11 mouse cellular contexts compared by ENCODE assay signal in the genomic region with DNA sequence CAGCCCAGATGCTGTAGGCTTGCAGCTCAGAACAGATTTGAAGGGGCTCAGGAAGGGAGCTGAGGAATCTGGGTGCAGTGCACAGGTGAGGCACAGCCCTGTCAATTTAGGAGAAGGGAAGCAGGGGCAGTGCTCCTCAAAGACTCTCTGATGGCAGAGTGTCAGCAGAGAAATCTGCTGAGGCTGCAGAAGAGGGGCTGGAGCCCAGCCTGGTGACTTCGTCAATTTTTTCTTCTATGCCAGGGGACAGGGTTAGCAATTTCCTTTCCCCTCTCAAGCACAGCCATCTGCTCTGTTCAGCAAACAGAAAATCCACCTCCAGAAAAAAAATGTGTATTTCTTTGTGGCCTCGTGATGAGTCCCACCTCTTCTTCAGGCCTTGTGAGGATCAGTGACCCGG.
"Had no signal": no experiment of that assay in that cellular context is flagged by ENCODE, and none has a peak within 500 bp of the region (broad histone marks: within the 10 kb centered on the region; RNA-seq: fewer than 3 reads in every experiment).

No protein-coding gene starts in this region.

- H3K9ac ChIP-seq: lung, embryonic 15.5 days; midbrain, embryonic 12.5 days; neural tube, embryonic 13.5 days had no signal

- H3K36me3 ChIP-seq: limb, embryonic 10.5 days; lung, embryonic 15.5 days; midbrain, embryonic 12.5 days; neural tube, embryonic 13.5 days had no signal

- H3K9me3 ChIP-seq: limb, embryonic 10.5 days; lung, embryonic 15.5 days; midbrain, embryonic 12.5 days; neural tube, embryonic 13.5 days had no signal

- H3K27ac ChIP-seq: left cerebral cortex, adult 2 months; limb, embryonic 10.5 days; lung, embryonic 15.5 days; midbrain, embryonic 12.5 days; neural tube, embryonic 13.5 days; stomach, postnatal 0 days had no signal

- H3K4me1 ChIP-seq: midbrain, embryonic 12.5 days; neural tube, embryonic 13.5 days had no signal

- ATAC-seq: midbrain, embryonic 16.5 days had no signal

- H3K4me2 ChIP-seq: liver, embryonic 11.5 days; lung, embryonic 15.5 days; midbrain, embryonic 12.5 days; neural tube, embryonic 13.5 days had no signal

- DNase-seq: kidney, postnatal 14 days; lung, postnatal 14 days; thymus, postnatal 4 days had no signal

- H3K27me3 ChIP-seq: lung, embryonic 15.5 days; midbrain, embryonic 12.5 days; neural tube, embryonic 13.5 days had no signal

- H3K4me3 ChIP-seq: left cerebral cortex, adult 2 months; limb, embryonic 10.5 days; lung, embryonic 15.5 days; midbrain, embryonic 12.5 days; neural tube, embryonic 13.5 days had no signal
